Mouse (Mus musculus): ENCODE results near the gene Kansl1. TPM values are rescaled to one million over a fixed set of nuclear protein-coding genes. Genes with fewer than 3 reads are reported as not detected.

Kansl1 gene
- polyA plus RNA-seq, 1 experiment from 2014 or later = 30.6 TPM

GRCm38 (mm10) chr11:104435753-104436152 lies 32.9 kb downstream of the Kansl1 start:
- no peaks in the 10 kb centered on the region for H3K27me3 ChIP-seq
- no peak for ATAC-seq (replicated peaks)
- no peak overlapping the region for H3K27ac ChIP-seq (replicated peaks)
- no peak overlapping the region for H3K4me3 ChIP-seq
- H3K36me3 ChIP-seq = no peaks in the 10 kb centered on the region
- no peak overlapping the region for H3K9ac ChIP-seq (replicated peaks)
- H3K4me2 ChIP-seq (replicated peaks) = no peak overlapping the region
- H3K4me1 ChIP-seq = peaks cover 49% of the 10 kb centered on the region
- H3K9me3 ChIP-seq = no peaks in the 10 kb centered on the region

GRCm38 (mm10) chr11:104435141-104435540 lies 33.5 kb downstream of the Kansl1 start:
- peaks cover 49% of the 10 kb centered on the region for H3K4me1 ChIP-seq
- no peaks in the 10 kb centered on the region for H3K36me3 ChIP-seq
- no peak overlapping the region for H3K4me3 ChIP-seq
- no peaks in the 10 kb centered on the region for H3K27me3 ChIP-seq
- H3K9me3 ChIP-seq = no peaks in the 10 kb centered on the region
- WGBS = 84% methylated on average over 1 of the region's 1 CpGs
- H3K9ac ChIP-seq (replicated peaks) = no peak overlapping the region
- no peak for ATAC-seq (replicated peaks)
- no peak overlapping the region for H3K27ac ChIP-seq (replicated peaks)
- H3K4me2 ChIP-seq (replicated peaks) = no peak overlapping the region

GRCm38 (mm10) chr11:104432251-104432650 lies 36.4 kb downstream of the Kansl1 start:
- Histone ChIP-seq H3K4me1 (peaks cover 27% of the 10 kb centered on the region), H3K4me2 (replicated peaks) (no peak overlapping the region), H3K36me3 (peaks cover 8% of the 10 kb centered on the region; the same call in 1 of the 2 replicates), H3K9me3 (no peaks in the 10 kb centered on the region), H3K4me3 (no peak overlapping the region), H3K27me3 (no peaks in the 10 kb centered on the region), H3K27ac (replicated peaks) (no peak overlapping the region), H3K9ac (replicated peaks) (no peak overlapping the region)
- no peak for ATAC-seq (replicated peaks)

- 60% methylated on average over 1 of the region's 1 CpGs for WGBS
- no peak for ATAC-seq (replicated peaks)
- H3K27ac ChIP-seq (replicated peaks) = no peak overlapping the region
These were observed 36.9 kb downstream of the Kansl1 start for GRCm38 (mm10) chr11:104431807-104432206.

GRCm38 (mm10) chr11:104424727-104425416 lies 43.8 kb downstream of the Kansl1 start:
- H3K4me1 ChIP-seq = peaks cover 8% of the 10 kb centered on the region
- no peak overlapping the region for H3K4me2 ChIP-seq (replicated peaks)
- H3K4me3 ChIP-seq = no peak overlapping the region
- no peak overlapping the region for H3K27ac ChIP-seq (replicated peaks)
- no peaks in the 10 kb centered on the region for H3K9me3 ChIP-seq
- ATAC-seq (replicated peaks) = no peak
- WGBS = 89% methylated on average over 16 of the region's 16 CpGs
- no peak overlapping the region for H3K9ac ChIP-seq (replicated peaks)
- peaks cover 31% of the 10 kb centered on the region for H3K36me3 ChIP-seq
- no peaks in the 10 kb centered on the region for H3K27me3 ChIP-seq

More at GRCm38 (mm10) chr11:104431807-104432206, 36.9 kb downstream of the Kansl1 start:
- H3K9me3 ChIP-seq = no peaks in the 10 kb centered on the region
- H3K4me3 ChIP-seq = no peak overlapping the region
- H3K36me3 ChIP-seq = peaks cover 8% of the 10 kb centered on the region; the same call in 1 of the 2 replicates
- H3K27me3 ChIP-seq = no peaks in the 10 kb centered on the region
- no peak overlapping the region for H3K9ac ChIP-seq (replicated peaks)
- H3K4me1 ChIP-seq = peaks cover 24% of the 10 kb centered on the region
- H3K4me2 ChIP-seq (replicated peaks) = no peak overlapping the region

- Histone ChIP-seq H3K9ac (replicated peaks) (no peak overlapping the region), H3K36me3 (0 out of 2 replicates have a peak, but pooled peaks cover 2% of the 10 kb centered on the region), H3K4me3 (no peak overlapping the region), H3K27ac (replicated peaks) (no peak overlapping the region), H3K4me2 (replicated peaks) (no peak overlapping the region), H3K27me3 (no peaks in the 10 kb centered on the region), H3K4me1 (0 out of 2 replicates have a peak, but pooled peaks cover 2% of the 10 kb centered on the region), H3K9me3 (no peaks in the 10 kb centered on the region)
- ATAC-seq (replicated peaks) = no peak
These were observed 56.4 kb downstream of the Kansl1 start for GRCm38 (mm10) chr11:104412254-104412653.

- H3K36me3 ChIP-seq = no peaks in the 10 kb centered on the region
- no peaks in the 10 kb centered on the region for H3K9me3 ChIP-seq
- no peak for ATAC-seq (replicated peaks)
- H3K4me3 ChIP-seq = no peak overlapping the region
- no peak overlapping the region for H3K27ac ChIP-seq (replicated peaks)
- no peaks in the 10 kb centered on the region for H3K27me3 ChIP-seq
- no peak overlapping the region for H3K4me2 ChIP-seq (replicated peaks)
- 0 out of 2 replicates have a peak, but pooled peaks cover 2% of the 10 kb centered on the region for H3K4me1 ChIP-seq
- whole genome bisulfite sequencing = 51% methylated on average over 2 of the region's 2 CpGs
- H3K9ac ChIP-seq (replicated peaks) = no peak overlapping the region
These were observed 61.3 kb downstream of the Kansl1 start for GRCm38 (mm10) chr11:104407391-104407790.

GRCm38 (mm10) chr11:104400961-104401360 lies 67.7 kb downstream of the Kansl1 start:
- Histone ChIP-seq H3K27me3 (no peaks in the 10 kb centered on the region), H3K4me2 (replicated peaks) (no peak overlapping the region), H3K4me3 (no peak overlapping the region), H3K27ac (replicated peaks) (no peak overlapping the region), H3K4me1 (peaks cover 16% of the 10 kb centered on the region), H3K9ac (replicated peaks) (no peak overlapping the region), H3K36me3 (no peaks in the 10 kb centered on the region), H3K9me3 (no peaks in the 10 kb centered on the region)
- WGBS = 54% methylated on average over 5 of the region's 5 CpGs
- no peak for ATAC-seq (replicated peaks)

- Histone ChIP-seq H3K27ac (replicated peaks) (no peak overlapping the region), H3K36me3 (no peaks in the 10 kb centered on the region), H3K4me1 (peaks cover 16% of the 10 kb centered on the region), H3K4me3 (no peak overlapping the region), H3K27me3 (no peaks in the 10 kb centered on the region), H3K9ac (replicated peaks) (no peak overlapping the region), H3K9me3 (no peaks in the 10 kb centered on the region), H3K4me2 (replicated peaks) (no peak overlapping the region)
- WGBS = 57% methylated on average over 4 of the region's 4 CpGs
- ATAC-seq (replicated peaks) = no peak
These were observed 69.0 kb downstream of the Kansl1 start for GRCm38 (mm10) chr11:104399459-104400216.

- ATAC-seq (replicated peaks) = no peak
- Histone ChIP-seq H3K36me3 (no peaks in the 10 kb centered on the region), H3K4me2 (replicated peaks) (no peak overlapping the region), H3K4me3 (no peak overlapping the region), H3K4me1 (peaks cover 11% of the 10 kb centered on the region), H3K27ac (replicated peaks) (no peak overlapping the region), H3K9ac (replicated peaks) (no peak overlapping the region), H3K27me3 (no peaks in the 10 kb centered on the region), H3K9me3 (no peaks in the 10 kb centered on the region)
- WGBS = 91% methylated on average over 2 of the region's 2 CpGs
These were observed 73.0 kb downstream of the Kansl1 start for GRCm38 (mm10) chr11:104395648-104396047.

GRCm38 (mm10) chr11:104393196-104393595 lies 75.5 kb downstream of the Kansl1 start:
- no peaks in the 10 kb centered on the region for H3K9me3 ChIP-seq
- no peaks in the 10 kb centered on the region for H3K4me1 ChIP-seq
- WGBS = 75% methylated on average over 6 of the region's 6 CpGs
- H3K36me3 ChIP-seq = no peaks in the 10 kb centered on the region
- no peaks in the 10 kb centered on the region for H3K27me3 ChIP-seq
- H3K9ac ChIP-seq (replicated peaks) = no peak overlapping the region
- no peak overlapping the region for H3K27ac ChIP-seq (replicated peaks)
- no peak for ATAC-seq (replicated peaks)
- H3K4me3 ChIP-seq = no peak overlapping the region
- H3K4me2 ChIP-seq (replicated peaks) = no peak overlapping the region

- no peaks in the 10 kb centered on the region for H3K9me3 ChIP-seq
- no peaks in the 10 kb centered on the region for H3K36me3 ChIP-seq
- no peaks in the 10 kb centered on the region for H3K27me3 ChIP-seq
- no peaks in the 10 kb centered on the region for H3K4me1 ChIP-seq
- no peak overlapping the region for H3K4me3 ChIP-seq
- no peak overlapping the region for H3K4me2 ChIP-seq (replicated peaks)
- H3K9ac ChIP-seq (replicated peaks) = no peak overlapping the region
- no peak for ATAC-seq (replicated peaks)
- H3K27ac ChIP-seq (replicated peaks) = no peak overlapping the region
- WGBS = 79% methylated on average over 1 of the region's 1 CpGs
These were observed 76.5 kb downstream of the Kansl1 start for GRCm38 (mm10) chr11:104392153-104392552.

Data from forebrain, embryonic 15.5 days (tissue).